Mouse (Mus musculus) embryonic fibroblast, embryonic 13.5 days (primary cell): ENCODE measurements around the gene Cfap73.

ENCODE experiments used
- CTCF ChIP-seq: IDR thresholded peaks from 2 replicates; pipeline ENCODE4 v1.5.1; 2011; ENCODE audit warnings: mild to moderate bottlenecking, control low read depth, low read length, moderate library complexity, borderline replicate concordance; ENCODE audit not compliant: insufficient read depth
- POLR2A ChIP-seq: IDR thresholded peaks from 2 replicates; pipeline ENCODE4 v1.6.1; 2011; ENCODE audit warnings: low read depth, mild to moderate bottlenecking, control low read depth, low read length, moderate library complexity

DNA sequence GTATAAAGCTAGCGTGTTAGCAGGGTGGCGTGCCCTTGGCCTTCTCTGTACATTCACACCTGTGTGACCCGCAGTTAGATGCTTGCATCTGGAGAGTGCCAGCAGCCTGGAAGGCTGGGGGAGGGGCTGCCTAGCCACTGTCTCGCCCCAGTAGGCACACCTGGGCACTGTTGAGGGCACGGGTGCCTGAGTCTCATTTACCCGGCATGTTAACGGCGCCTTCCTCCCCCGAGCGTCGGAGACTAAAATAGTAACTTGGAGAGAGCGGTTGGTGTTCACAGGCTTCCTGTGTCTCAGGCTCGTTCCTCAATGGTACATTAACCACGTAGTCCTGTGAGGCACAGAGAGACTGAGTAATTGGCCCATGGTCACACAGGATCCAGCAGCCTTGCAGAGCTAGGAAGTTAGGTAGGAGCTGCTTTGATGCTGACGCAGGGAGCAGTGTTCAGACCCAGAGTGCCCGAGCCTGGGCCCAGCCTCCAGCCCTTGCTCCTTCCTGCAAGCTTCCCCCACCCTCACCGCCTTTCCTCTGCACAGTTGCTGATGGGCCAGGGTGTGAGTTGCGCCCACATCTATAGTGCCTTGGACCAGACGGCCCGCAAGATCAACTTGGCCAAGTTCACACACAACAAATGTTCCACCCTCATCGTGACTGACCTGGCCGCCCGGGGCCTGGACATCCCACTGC is 12.8 kb downstream of the Cfap73 start:
- no peak for TF ChIP-seq CTCF
- no peak for TF ChIP-seq POLR2A
